Mouse (Mus musculus) liver, embryonic 16.5 days (tissue): ENCODE data around the gene Mtfmt. TPM values are rescaled to one million over a fixed set of nuclear protein-coding genes. Genes with fewer than 3 reads are reported as not detected.

Experiments
- ATAC-seq: fragments of 200-750 bp; cut with Nextera tagmentation; 2 replicates; pipeline ENCODE4 v1.8.0; 2017; ENCODE audit warnings: low read depth, mild to moderate bottlenecking, moderate number of reproducible peaks, moderate library complexity
- H3K27ac ChIP-seq: fragments of 300-500 bp; sonication (generic); 2 replicates; pipeline ENCODE4 v1.5.1; 2014; ENCODE audit warnings: mild to moderate bottlenecking, low read length
- H3K27me3 ChIP-seq: fragments of 300-500 bp; sonication (generic); 2 replicates; pipeline ENCODE4 v1.6.1; 2014; ENCODE audit warnings: low read depth, low read length, mixed read lengths; ENCODE audit not compliant: control insufficient read depth, insufficient read depth
- H3K36me3 ChIP-seq: fragments of 300-500 bp; sonication (generic); 2 replicates; pipeline ENCODE4 v1.6.1; 2014; ENCODE audit warnings: mild to moderate bottlenecking; ENCODE audit not compliant: control insufficient read depth, insufficient read depth
- H3K4me1 ChIP-seq: fragments of 300-500 bp; sonication (generic); 2 replicates; pipeline ENCODE4 v1.6.1; 2014; ENCODE audit warnings: low read depth, low read length, mixed read lengths; ENCODE audit not compliant: control insufficient read depth
- H3K4me2 ChIP-seq: fragments of 300-500 bp; sonication (generic); 2 replicates; pipeline ENCODE4 v1.6.1; 2014; ENCODE audit warnings: low read depth, low read length, mixed read lengths
- H3K4me3 ChIP-seq: fragments of 300-500 bp; sonication (generic); 2 replicates; pipeline ENCODE4 v1.5.1; 2014; ENCODE audit warnings: low read depth, mild to moderate bottlenecking, low read length
- H3K9ac ChIP-seq: fragments of 300-500 bp; sonication (generic); 2 replicates; pipeline ENCODE4 v1.6.1; 2014; ENCODE audit warnings: low read depth, low read length
- H3K9me3 ChIP-seq: fragments of 300-500 bp; sonication (generic); replicated peaks from 2 replicates; pipeline ENCODE4 v1.6.1; 2016; ENCODE audit warnings: low read length; ENCODE audit not compliant: control insufficient read depth
- WGBS: fragments of 180-500 bp; shearing (Covaris S2); extraction: QIAGEN DNeasy Blood & Tissue Kit; methylation state at CpG from one replicate; pipeline ENCODE4 v1.1.7; 2014; ENCODE audit not compliant: insufficient replicate concordance; 5-methylcytosine and 5-hydroxymethylcytosine counted together
- polyA plus RNA-seq: library from polyadenylated mRNA; unstranded; fragments of >200 nt; fragmentation: Nextera tagmentation; extraction: Ambion mirVana; gene quantifications from 2 replicates; pipeline ENCODE4 v1.2.1, GENCODE M21; 2015

Gene Mtfmt
- polyA plus RNA-seq, 1 experiment from 2014 or later = 5.1 TPM

DNA sequence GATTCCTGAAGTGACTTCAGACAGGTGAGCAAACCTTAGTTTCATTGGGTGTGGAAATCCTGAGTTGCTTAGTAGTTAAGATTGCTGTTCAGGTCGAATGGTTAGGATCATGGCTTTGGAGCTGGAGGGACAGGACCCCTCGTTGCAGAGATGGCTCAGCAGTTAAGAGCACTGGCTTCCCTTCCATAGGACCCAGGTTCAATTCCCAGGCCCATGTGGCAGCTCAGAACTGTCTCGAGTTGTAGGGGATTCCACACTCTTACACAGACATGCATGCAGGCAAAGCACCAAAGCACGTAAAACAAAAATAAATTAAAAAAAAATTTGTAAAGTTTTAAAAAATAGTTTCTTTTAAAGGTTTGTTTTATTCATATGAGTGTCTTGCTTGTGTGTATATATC, 371 bp upstream of the Mtfmt start:
- no peaks in the 10 kb centered on the region; the same call in 1 of the 2 replicates for H3K27me3 ChIP-seq
- ATAC-seq = no peak
- peaks cover 4% of the 10 kb centered on the region for H3K4me1 ChIP-seq
- 61% methylated on average over 4 of the region's 4 CpGs for WGBS
- H3K4me2 ChIP-seq = no peak overlapping the region; the same call in 1 of the 2 replicates
- H3K4me3 ChIP-seq = no peak overlapping the region
- no peak overlapping the region for H3K9ac ChIP-seq
- no peak overlapping the region for H3K27ac ChIP-seq
- no peaks in the 10 kb centered on the region; the same call in 1 of the 2 replicates for H3K36me3 ChIP-seq
- no peaks in the 10 kb centered on the region for H3K9me3 ChIP-seq

DNA sequence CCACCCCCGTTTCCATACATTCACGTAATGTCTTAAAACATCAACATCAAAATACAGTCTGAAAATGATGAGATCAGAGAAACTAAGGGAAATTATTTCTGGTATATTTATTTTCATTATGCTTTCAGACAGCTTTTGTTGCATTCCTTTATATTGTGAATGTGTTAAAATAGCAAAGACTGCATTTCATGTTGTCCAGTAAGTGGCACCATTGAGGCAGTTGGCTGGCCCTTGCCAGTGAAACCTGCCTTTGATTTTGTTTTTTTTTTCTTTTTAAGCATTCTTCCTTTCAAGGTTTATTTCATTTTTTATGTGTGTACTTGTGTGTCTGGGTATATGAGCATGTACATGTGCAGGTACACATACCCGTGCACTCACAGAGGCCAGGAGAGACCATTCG, 9.1 kb downstream of the Mtfmt start:
- H3K9me3 ChIP-seq = no peaks in the 10 kb centered on the region
- no peak overlapping the region for H3K4me2 ChIP-seq
- H3K27ac ChIP-seq = no peak overlapping the region
- peaks cover 19% of the 10 kb centered on the region for H3K36me3 ChIP-seq
- no peaks in the 10 kb centered on the region for H3K4me1 ChIP-seq
- ATAC-seq = no peak
- 81% methylated on average over 4 of the region's 4 CpGs for WGBS
- H3K9ac ChIP-seq = no peak overlapping the region
- no peak overlapping the region for H3K4me3 ChIP-seq
- H3K27me3 ChIP-seq = no peaks in the 10 kb centered on the region

DNA sequence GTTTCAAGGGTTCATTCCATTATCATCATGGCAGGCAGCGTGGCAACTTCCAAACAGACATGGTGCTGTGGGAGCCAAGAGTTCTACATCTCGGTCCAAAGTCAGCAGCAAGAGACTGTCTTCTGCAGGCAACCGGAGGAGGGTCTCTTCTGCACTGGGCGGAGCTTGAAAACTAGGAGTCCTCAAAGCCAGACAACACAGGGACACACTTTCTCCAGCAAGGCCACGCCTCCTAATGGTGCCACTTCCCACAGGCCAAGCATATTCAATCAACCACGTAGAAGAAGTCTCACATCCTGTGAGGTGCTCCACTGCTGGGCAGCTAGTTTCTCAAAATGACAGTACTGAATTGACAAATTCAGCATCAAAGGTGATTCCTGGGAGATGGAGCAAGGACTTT, 12.4 kb downstream of the Mtfmt start:
- Histone ChIP-seq H3K4me2 (no peak overlapping the region), H3K4me1 (no peaks in the 10 kb centered on the region), H3K36me3 (peaks cover 17% of the 10 kb centered on the region), H3K4me3 (no peak overlapping the region), H3K9me3 (no peaks in the 10 kb centered on the region), H3K27ac (no peak overlapping the region), H3K9ac (no peak overlapping the region), H3K27me3 (no peaks in the 10 kb centered on the region)
- no peak for ATAC-seq
- 80% methylated on average over 6 of the region's 6 CpGs for WGBS

DNA sequence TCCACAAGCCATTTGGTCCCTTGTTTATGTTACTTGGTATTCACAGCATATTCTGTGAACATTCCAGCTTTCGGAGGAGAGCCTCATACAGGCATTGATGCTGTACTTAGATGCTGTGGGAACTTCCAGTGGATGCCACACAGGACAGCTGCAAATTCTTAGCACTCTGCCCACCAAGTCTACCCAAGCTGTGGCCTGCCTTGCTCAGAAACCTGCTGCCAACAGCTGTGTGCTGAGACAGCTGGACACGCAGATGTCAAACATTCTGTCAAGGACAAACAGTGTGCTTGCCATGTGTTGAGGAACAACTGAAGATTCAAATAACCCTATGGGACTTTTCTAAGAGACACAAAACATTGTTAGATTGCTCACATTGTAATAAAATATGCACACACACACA, 23.4 kb downstream of the Mtfmt start:
- Histone ChIP-seq H3K27me3 (no peaks in the 10 kb centered on the region), H3K4me2 (no peak overlapping the region), H3K4me3 (no peak overlapping the region), H3K9me3 (no peaks in the 10 kb centered on the region), H3K9ac (no peak overlapping the region), H3K27ac (no peak overlapping the region), H3K36me3 (no peaks in the 10 kb centered on the region), H3K4me1 (peaks cover 20% of the 10 kb centered on the region)
- WGBS = 77% methylated on average over 2 of the region's 2 CpGs
- no peak for ATAC-seq

DNA sequence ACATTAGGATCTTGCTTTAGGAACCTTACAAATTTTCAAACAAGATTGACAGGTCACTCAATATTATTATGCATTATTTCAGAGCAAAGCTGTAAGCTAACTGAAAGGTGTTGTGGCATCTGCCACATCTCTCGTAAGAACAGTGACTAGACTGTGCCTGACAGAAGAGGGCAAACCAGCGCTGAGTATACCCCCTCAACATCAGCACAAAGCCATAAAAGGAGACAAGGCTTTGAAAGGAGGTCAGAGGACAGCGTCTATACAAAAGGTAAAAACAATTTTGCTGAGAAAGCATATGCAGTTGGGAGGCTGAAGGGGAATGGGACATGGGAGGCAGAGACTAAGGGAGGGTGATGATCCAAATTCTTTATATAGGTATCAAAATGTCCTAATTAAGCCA, 24.6 kb downstream of the Mtfmt start:
- 58% methylated on average over 3 of the region's 3 CpGs for WGBS
- Histone ChIP-seq H3K4me3 (no peak overlapping the region), H3K9ac (no peak overlapping the region), H3K4me1 (peaks cover 23% of the 10 kb centered on the region), H3K27ac (no peak overlapping the region), H3K9me3 (no peaks in the 10 kb centered on the region), H3K27me3 (no peaks in the 10 kb centered on the region), H3K4me2 (no peak overlapping the region; the same call in 1 of the 2 replicates), H3K36me3 (no peaks in the 10 kb centered on the region)
- ATAC-seq = no peak

DNA sequence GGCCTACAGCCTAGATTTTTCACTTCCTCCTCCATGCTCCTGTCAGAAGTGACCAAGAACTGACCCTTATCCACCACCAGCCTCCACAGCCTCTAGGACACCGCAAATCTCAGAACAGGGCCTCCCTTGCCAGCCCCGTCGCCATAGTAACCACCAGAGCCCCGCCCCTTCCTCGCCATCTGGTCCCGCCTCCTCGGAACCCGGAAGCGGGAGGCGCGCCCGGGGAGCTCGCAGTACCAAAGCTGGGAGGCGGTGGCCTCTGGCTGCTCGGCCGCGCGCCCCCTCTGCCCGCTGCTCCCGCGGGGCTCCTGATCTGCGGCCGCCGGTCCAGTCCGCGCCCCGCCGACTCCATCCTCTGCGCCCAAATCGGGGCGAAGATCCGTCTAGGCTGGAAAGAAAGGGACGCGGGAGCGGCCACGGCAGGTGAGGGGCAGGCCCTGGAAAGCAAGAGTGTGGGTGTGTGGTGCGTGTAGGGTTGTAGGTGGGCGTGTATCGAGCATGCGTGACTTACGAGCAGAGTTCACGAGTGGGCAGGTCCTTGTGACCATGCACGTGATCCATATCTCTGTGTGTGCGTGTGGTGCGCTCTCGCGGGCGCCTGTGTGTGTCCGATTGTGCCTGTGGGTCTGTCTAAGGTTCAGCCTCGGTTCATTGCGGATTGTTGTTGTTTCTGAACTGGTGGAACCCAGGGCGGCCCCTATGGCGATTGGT, 25.3 kb downstream of the Mtfmt start, which contains the start of gene Spg21:
Gene Spg21 (plus strand): TSS at position 216 of the 711 bp plus-strand sequence.
- Histone ChIP-seq H3K9me3 (no peaks in the 10 kb centered on the region), H3K4me1 (peaks cover 23% of the 10 kb centered on the region), H3K36me3 (peaks cover 3% of the 10 kb centered on the region; the same call in 1 of the 2 replicates), H3K27me3 (no peaks in the 10 kb centered on the region), H3K4me2 (peak within 1 kb of the TSS; percentile 75), H3K27ac (peak within 1 kb of the TSS; percentile 78), H3K4me3 (peak within 1 kb of the TSS; percentile 72), H3K9ac (peak within 1 kb of the TSS; percentile 70)
- under 1% methylated on average over 53 of the region's 53 CpGs for WGBS
- ATAC-seq = peak; percentile 89

DNA sequence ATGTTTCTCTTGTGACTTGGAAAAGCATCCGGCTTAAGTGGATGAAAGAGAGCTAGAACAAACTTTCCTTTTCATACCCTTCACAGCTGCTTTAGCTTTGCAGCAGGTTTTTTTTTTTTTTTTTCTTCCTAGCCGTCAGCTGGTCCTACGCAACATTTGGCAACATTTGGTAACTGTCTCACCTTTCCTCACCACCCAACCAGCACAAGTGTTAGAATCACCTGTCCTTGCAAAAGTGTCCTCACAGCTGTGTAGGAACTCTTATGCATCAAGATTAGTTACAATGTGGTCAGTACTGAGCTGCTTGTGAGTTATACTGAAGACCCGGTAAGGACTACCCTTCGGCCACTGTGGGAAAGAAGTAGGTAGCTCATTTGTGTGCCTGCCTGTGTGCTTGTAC, 27.0 kb downstream of the Mtfmt start:
- H3K4me1 ChIP-seq = peaks cover 23% of the 10 kb centered on the region
- peaks cover 3% of the 10 kb centered on the region; the same call in 1 of the 2 replicates for H3K36me3 ChIP-seq
- H3K27me3 ChIP-seq = no peaks in the 10 kb centered on the region
- 86% methylated on average over 5 of the region's 5 CpGs for WGBS
- no peak overlapping the region for H3K4me2 ChIP-seq
- H3K27ac ChIP-seq = no peak overlapping the region
- H3K9ac ChIP-seq = no peak overlapping the region
- H3K4me3 ChIP-seq = no peak overlapping the region
- no peak for ATAC-seq
- H3K9me3 ChIP-seq = no peaks in the 10 kb centered on the region

DNA sequence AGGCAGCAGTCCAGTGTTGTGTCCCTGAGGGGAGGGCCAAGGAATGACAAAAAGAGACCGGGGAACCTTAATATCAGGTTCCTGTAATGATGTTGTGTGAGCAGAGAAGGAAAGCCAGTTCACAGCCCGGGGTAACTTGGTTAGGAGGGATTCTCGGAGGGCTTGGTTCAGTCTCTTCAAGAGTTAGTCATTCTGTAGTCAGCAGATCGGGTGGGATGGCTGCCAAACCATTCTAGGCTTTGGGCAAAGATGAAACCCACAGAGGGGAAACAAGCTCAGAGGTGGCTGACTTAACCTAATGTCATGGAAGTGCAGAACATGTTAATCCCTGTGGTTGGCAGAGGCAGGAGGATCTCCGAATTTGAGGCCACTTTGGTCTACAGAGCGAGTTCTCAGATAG, 28.6 kb downstream of the Mtfmt start:
- H3K9me3 ChIP-seq = no peaks in the 10 kb centered on the region
- 66% methylated on average over 6 of the region's 6 CpGs for WGBS
- H3K4me2 ChIP-seq = no peak overlapping the region
- H3K4me1 ChIP-seq = peaks cover 25% of the 10 kb centered on the region
- no peak overlapping the region for H3K4me3 ChIP-seq
- peaks cover 3% of the 10 kb centered on the region; the same call in 1 of the 2 replicates for H3K36me3 ChIP-seq
- no peaks in the 10 kb centered on the region for H3K27me3 ChIP-seq
- H3K9ac ChIP-seq = no peak overlapping the region
- ATAC-seq = no peak
- no peak overlapping the region for H3K27ac ChIP-seq

DNA sequence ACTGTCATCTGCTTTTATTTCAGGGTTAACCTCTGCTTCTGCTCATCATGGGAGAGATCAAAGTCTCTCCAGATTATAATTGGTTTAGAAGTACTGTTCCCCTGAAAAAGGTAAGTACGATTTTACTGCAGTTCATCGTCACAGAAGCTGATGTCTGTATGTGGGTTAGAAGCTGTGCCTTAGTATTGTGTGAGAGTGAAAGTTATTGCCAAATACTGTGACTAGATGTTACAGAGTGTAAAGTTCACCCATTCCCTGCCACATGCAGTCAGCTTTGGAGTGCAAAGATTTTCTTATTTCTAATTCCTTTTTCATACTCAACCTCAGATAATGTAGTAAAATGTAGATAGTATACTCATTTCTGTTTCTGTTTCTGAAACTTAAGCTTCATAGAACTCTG, 29.7 kb downstream of the Mtfmt start:
- no peak overlapping the region for H3K4me3 ChIP-seq
- ATAC-seq = 0 out of 2 replicates have a peak, but pooled peaks have one; percentile 23
- H3K9me3 ChIP-seq = no peaks in the 10 kb centered on the region
- H3K27me3 ChIP-seq = no peaks in the 10 kb centered on the region
- peaks cover 25% of the 10 kb centered on the region for H3K4me1 ChIP-seq
- H3K9ac ChIP-seq = no peak overlapping the region
- no peak overlapping the region for H3K4me2 ChIP-seq
- H3K36me3 ChIP-seq = peaks cover 3% of the 10 kb centered on the region; the same call in 1 of the 2 replicates
- H3K27ac ChIP-seq = no peak overlapping the region
- 72% methylated on average over 2 of the region's 2 CpGs for WGBS
